Mouse (Mus musculus): ENCODE data around the gene Zfp599.

The Zfp599 gene

DNA sequence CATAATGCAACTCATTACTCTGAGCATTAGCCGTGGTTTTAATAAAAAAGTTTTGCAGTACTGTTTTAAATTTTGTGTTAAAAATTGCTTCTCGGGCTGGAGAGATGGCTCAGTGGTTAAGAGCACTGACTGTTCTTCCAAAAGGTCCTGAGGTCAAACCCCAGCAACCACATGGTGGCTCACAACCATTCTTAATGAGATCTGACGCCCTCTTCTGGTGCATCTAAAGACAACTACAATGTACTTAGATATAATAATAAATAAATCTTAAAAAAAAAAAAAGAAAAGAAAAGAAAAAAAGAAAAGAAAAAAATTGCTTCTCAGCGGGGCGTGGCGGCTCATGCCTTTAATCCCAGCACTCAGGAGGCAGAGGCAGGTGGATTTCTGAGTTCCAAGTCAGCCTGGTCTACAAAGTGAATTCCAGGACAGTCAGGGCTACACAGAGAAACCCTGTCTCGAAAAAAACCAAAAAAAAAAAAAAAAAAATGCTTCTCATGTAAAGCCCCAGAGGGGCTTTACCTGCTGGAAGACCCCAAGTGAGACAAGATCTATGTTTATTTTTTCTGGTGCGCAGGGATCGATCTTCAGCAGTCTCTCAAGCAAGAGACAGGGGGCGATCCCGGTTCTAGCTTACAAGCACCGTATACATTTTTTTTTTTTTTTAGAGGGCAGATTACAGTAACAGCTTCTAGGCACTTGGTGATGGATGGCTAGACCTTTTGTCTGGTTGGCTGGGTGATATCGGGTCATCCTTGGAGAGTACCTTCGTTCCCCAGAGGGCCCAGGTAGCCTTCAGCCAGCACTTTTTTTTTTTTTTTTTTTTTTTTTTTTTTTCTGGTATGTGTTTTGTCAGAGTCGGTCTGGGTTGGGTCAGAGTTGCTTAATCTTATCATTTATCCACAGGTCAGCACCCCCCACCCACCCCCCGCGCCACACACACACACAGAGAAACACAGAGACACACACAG, 34.9 kb downstream of the Zfp599 start:
- CTCF ChIA-PET, result interaction anchor here (0.6 to 1.1 kb wide), 3 partner anchors 68 to 158 kb away, joined by 4 to 22 read pairs (median 6); partner anchors contain the start of gene Pigyl

GRCm38 (mm10) chr9:22224066-22224465, 35.6 kb downstream of the Zfp599 start:
- CTCF ChIA-PET, result interaction anchor here (0.6 kb wide), 1 partner anchor 68 kb away, joined by 6 read pairs; the partner anchor contains the start of gene Pigyl

- CTCF ChIA-PET, result no interaction called here
These were observed 41.7 kb downstream of the Zfp599 start for GRCm38 (mm10) chr9:22217858-22218493.

- CTCF ChIA-PET, result no interaction called here
These were observed 43.0 kb downstream of the Zfp599 start for GRCm38 (mm10) chr9:22216705-22217104.

DNA sequence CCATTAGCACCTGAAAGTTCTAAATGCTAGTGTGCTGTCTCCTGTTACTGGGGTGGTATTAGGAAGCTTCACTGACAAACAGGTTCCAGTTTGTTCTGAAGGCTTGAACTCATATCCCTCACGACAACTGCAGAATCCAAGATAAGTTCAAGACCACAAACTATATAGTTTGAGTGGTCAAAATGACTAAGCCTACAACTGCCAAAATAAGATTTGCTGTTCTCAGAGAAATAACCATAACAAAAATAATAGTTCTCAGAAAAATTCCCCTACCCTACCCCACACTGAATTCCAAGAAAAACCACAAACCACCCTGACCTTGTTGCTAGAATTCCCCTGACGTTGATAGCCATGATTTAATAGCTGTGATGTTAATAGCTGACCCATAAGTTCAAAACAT, 45.1 kb downstream of the Zfp599 start:
- CTCF ChIA-PET, result no interaction called here

DNA sequence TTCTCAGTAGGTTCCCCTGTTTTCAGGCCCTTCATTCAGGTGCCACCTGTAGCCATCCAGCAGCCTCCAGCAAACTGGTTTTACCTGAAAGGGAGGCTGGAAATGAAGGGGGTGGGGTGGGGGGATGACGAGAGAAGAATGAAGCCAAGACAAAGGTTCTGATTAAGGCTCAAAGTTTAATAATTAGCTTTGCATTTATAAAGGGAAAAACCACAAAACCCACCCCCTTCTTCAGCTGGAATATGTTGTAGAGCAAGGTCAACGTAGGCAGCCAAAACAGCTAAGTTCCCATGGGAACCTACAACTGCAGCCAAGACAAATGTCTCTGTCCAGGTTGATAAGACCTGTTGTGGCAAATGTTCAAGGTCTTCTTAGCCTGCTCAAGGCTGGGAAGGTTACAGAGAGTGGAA, 45.9 kb downstream of the Zfp599 start:
- CTCF ChIA-PET, result no interaction called here
